Mouse (Mus musculus) small intestine, adult 2 months (tissue): ENCODE results near the gene Trim46.

Experiments
- CTCF ChIP-seq: fragments of 200-500 bp; IDR thresholded peaks from 2 replicates; pipeline ENCODE4 v1.5.1; 2012; ENCODE audit warnings: low read depth, mild to moderate bottlenecking, control low read depth, inconsistent platforms, low read length, moderate library complexity, mixed read lengths; ENCODE audit not compliant: insufficient replicate concordance, insufficient read length; ENCODE audit errors: extremely low read depth
- POLR2A ChIP-seq: fragments of 200-500 bp; IDR thresholded peaks from 2 replicates; pipeline ENCODE4 v1.6.1; 2012; ENCODE audit warnings: low read depth, mild to moderate bottlenecking, control low read depth, inconsistent platforms, low read length, moderate library complexity

DNA sequence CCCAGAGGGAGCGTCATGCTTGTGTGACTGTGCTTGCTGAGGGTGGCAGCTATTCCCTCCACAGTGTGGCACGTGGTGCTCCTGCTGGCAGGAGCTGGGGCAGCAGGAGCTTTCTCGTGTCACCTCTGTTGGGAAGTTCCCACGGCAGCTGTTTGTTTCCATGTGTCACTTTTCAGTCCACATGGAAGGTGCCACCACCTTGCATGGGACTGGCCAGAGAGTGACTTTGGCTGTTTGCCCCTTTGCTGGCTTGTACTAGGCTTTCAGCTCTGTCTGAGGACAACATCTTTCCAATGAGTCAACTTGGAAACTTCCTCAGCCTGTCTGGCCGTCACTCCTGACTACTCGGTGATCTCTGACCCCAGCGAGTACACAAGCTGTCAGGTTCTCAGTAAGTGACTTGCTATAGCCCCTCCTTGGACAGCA lies 42.4 kb upstream of the Trim46 start:
- TF ChIP-seq CTCF (no peak), POLR2A (no peak)
